Mouse (Mus musculus): ENCODE data around the gene Slc25a16.
A peak's percentile ranks its signal among the peaks of the same experiment; 100 is the strongest.
"Not testable (repeated sequence)": the region's sequence is repeated elsewhere in the genome, so short reads cannot be mapped to it uniquely, and the experiment has no call there.

The Slc25a16 gene

GRCm38 (mm10) chr10:62906336-62906735 lies 14.1 kb upstream of the Slc25a16 start:
- no peak for DNase-seq

GRCm38 (mm10) chr10:62908896-62909295 lies 11.5 kb upstream of the Slc25a16 start, which contains the start of gene Tet1:
Gene Tet1, minus strand, starts transcription at chr10:62908996.
- not testable (repeated sequence) for DNase-seq

GRCm38 (mm10) chr10:62911120-62911519 lies 9.3 kb upstream of the Slc25a16 start:
- no peak for DNase-seq

DNA sequence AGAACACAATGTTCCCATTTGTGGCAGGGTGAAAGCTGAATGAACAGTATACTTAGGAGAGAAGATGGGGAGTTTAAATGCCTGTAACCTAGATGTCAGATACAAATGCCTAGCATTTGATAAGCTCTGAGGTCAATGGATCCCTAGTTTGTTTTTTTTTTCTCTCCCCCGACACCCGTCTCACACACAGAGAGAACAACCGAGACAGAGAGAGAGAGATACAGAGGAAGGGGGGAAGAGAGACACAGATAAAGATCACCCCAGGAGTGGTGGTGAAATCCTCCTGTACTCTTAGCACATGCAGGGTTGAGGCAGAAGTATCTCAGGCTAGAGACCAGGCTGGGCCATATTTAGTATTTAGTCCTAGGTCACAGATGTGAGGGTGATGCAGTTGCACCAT lies 1.4 kb upstream of the Slc25a16 start:
- DNase-seq = no peak

DNA sequence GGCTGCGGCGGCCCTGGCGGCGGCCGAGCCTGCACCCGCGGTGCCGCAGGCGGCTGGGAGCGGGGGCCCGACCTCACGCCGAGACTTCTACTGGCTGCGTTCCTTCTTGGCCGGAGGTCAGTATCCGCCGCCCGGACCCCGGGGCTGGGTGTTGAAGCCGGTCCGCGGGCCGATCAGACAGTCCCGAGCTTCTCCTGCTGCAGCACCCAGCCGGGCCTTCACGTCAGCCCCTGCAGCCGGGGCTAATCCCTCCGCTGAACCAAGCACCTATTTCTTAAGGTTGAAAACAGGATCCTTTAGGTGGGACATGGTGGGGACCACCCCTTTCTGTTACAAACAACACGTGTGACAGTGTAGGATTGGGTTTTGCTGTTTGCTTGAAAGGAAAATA lies 328 bp downstream of the Slc25a16 start:
- DNase-seq = no peak

GRCm38 (mm10) chr10:62924096-62924635 lies 3.7 kb downstream of the Slc25a16 start:
- no peak for DNase-seq

DNA sequence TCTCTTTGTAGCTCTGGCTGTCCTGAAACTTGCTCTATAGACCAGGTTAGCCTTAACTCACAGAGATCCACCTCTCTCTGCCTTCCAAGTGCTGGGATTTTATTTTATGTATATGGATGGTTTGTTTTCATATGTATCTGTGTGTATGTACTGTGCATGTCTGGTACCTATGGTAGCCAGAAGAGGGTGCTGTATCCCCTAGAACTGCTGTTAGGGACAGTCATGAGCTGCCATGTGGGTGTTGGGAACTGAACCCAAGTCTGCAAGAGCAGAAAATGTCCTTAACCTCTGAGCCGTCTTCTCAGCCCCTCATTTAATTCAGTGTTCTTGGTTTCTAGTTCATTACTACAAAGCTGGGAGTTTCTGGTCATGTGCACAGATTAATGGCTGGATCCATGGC lies 11.9 kb downstream of the Slc25a16 start:
- DNase-seq = no peak

DNA sequence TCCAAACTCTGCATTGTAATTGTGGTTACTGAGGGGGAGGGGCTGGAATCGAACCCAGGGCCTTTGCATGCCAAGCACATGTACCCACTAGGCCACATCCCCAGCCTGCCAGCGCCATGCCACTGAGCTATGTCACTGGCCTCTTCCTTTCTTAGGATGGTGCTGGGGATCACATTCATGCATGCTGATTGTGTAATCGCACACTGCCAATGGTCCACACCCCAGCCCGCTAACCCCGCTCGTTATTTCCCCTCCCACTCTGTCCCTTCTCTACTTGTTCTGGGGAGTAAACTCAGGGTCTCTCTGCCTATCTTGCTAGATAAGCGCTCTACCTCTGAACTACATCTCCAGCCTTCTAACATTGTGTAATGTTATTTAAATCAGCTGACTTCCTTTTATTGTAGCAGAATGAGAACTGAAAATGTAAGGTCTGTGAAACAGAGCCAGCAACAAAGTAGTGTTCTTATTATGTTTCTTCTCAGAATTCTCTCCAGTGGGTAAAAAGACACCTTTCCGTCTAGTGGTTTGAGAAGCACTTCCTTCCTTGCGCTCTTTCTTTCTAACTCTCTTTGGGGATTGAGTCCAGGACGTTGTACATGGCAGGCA lies 24.6 kb downstream of the Slc25a16 start:
- DNase-seq = no peak

GRCm38 (mm10) chr10:62946738-62947471 lies 26.5 kb downstream of the Slc25a16 start, which contains the start of gene Dna2:
Gene Dna2, plus strand, starts transcription at chr10:62947026.
- peak; percentile 71 to 81 for DNase-seq

- DNase-seq = no peak
Measured at GRCm38 (mm10) chr10:62948551-62948950, 28.1 kb downstream of the Slc25a16 start.

GRCm38 (mm10) chr10:62963956-62964355 lies 43.5 kb downstream of the Slc25a16 start:
- DNase-seq = no peak

- no peak for DNase-seq
Measured at GRCm38 (mm10) chr10:62965796-62966195, 45.4 kb downstream of the Slc25a16 start.

GRCm38 (mm10) chr10:62966291-62966690 lies 45.9 kb downstream of the Slc25a16 start:
- no peak for DNase-seq

DNA sequence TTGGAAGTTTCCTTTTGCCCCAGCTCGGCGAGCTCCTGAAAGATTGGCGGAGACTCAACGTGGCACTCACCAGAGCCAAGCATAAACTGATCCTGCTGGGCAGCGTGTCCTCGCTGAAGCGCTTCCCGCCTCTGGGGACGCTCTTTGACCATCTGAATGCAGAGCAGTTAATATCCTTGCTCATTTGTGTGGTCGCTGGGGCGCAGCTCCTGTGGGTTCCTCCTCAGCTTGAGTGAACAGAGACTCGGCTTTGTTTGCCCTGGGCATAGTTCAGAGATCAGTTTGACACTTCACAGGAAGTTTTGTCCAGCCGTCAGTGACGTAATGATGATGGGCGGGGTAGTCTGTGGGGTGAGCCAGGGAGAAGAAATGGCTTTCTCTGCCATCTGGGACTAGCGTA lies 51.4 kb downstream of the Slc25a16 start:
- no peak for DNase-seq

DNA sequence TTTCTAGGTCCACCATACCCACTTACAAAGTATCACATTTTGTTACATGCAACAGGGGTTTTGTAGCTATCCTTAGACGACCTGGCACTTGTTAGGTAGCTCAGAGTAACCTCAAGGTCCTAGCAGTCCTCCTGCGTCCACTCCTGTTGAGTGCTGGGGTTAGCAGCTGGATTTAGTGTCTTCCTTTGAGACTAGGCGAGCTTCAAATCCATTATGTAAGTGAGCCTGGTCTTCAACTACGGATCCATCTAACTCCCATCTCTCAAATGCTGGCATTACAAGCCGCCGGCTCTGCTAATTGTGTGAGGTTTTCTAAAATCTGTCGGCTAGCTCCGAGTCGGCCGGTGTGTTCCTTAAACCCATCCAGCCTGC lies 59.2 kb downstream of the Slc25a16 start:
- no peak for DNase-seq

DNA sequence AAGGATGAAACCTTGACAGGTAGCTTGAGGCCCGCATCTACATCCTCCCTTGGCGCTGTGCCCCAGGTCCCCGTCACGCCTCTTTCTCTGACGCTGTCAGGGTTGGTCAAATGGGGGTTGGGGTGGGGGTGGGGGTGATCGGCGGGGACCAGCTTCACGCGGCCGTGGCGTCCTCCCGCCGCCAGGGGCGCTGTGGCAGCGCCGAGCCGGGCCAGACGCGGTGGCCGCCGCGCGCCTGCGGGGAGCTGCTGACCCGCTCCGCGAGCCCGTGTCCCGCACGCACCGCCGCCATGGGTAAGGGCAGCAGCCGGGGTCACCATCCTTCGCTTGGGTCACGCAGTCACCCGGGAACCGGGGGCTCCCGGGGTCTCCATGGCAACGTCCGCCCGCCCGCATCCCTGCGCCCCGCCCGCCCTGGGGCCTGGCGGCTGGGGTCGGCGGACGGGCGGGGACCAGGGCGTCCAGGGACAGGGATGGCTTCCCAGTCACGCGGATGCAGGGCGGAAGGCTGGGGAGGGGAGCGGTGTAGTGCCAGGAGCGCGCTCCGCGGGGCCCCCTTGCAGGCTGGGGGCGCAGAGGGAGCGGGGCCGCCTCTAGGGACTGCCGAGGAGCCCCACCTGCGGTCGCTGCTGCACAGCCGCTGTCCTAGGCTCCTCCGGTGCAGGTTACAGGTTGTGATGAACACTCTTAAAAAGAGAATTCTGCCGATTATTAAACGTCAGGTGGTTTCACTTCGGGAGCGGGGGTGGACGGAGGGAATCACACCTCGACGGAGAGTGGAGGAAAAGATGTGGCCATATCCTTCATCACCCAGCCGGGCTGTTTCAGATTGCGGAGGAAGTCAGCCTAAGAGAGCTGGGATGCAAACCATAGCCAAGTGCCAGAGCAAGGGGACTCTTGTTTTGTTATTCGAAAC lies 59.9 kb downstream of the Slc25a16 start, which contains the start of gene Rufy2:
TSS of gene Rufy2 (plus strand) at position 185 of the 916 bp plus-strand sequence.
- peak; percentile 80 to 84 for DNase-seq

DNA sequence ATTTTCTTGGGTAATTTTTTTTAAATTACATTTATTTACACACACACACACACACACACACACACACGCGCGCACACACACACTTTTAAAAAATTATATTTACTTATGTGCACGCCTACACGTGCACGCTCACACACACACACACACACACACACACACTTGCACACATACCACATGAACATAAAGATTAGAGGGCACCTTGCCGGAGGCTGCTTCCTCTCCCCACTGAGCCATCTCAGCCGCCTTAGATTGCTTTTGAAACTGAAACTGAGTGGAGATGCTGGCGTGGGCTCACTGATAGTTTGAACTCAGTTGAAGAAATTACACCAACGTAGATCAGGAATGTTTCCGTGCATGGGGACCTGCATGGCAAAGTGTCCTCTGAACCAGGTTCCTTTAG lies 63.6 kb downstream of the Slc25a16 start:
- peak; percentile 45 to 56 for DNase-seq

- DNase-seq = no peak
Measured at GRCm38 (mm10) chr10:62984495-62984894, 64.1 kb downstream of the Slc25a16 start.

- DNase-seq = peak; percentile 32 to 34
Measured at GRCm38 (mm10) chr10:62987341-62987740, 66.9 kb downstream of the Slc25a16 start.

- no peak for DNase-seq
Measured at GRCm38 (mm10) chr10:62990636-62991035, 70.2 kb downstream of the Slc25a16 start.

DNA sequence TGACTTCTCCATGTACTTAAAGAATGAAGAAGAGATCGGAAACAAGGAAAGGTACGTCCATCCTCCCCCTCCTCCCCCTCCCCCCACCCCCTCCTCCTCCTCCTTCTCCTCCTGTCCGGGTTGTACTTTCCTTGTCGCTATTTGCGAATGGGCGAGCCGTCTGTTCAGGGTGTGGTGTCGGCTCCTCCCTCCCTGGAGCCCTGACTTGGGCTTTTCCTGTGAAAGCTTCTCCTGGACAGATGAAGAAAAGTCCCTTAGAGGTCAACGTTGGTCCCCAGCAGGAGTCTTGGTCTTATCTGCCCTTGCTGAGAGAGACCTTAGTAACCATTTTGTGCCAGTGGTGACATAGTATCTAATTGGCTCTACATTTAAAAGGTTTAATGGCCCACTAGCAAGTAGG lies 73.6 kb downstream of the Slc25a16 start:
- no peak for DNase-seq
